ENCODE assay signal across 15 mouse cellular contexts in genomic region chr6:62795596-62795995, GRCm38 (mm10).
DNase-seq lines count a peak whose midpoint lies in the region.
"Had no signal": no experiment of that assay in that cellular context is flagged by ENCODE, and none has a peak within 500 bp of the region (broad histone marks: within the 10 kb centered on the region; RNA-seq: fewer than 3 reads in every experiment).

No protein-coding gene starts in this region.

- peak; percentile 0 for DNase-seq in kidney, adult 9 months
- DNase-seq in kidney, postnatal 36 days: no peak
- peak; percentile 3 for DNase-seq in lung, postnatal 10 days
- no peak for DNase-seq in lung, postnatal 4 days
- DNase-seq in adrenal gland, adult 2 months: peak; percentile 72
- peak; percentile 28 to 55 for DNase-seq in adrenal gland, postnatal 36 days
- no peak for DNase-seq in embryo, embryonic 10.5 days (ENCODE audit: low spot score)
- DNase-seq: cerebellum, adult 9-11 months; gastrocnemius, postnatal 25 days; heart, adult 18-20 months; heart, postnatal 14 days; kidney, adult 8-10 months; left cerebral cortex, postnatal 4 days; right cerebral cortex, postnatal 4 days; thymus, postnatal 36 days had no signal

Comparison
In these comparisons a context has a peak if more than half of its experiments do, and no peak if none do; other contexts are left out.
1. DNase-seq: peak in kidney, adult 9 months (single experiment), lung, postnatal 10 days (single experiment), adrenal gland, adult 2 months (single experiment) and adrenal gland, postnatal 36 days (2 of 2); none in kidney, postnatal 36 days (0 of 2), lung, postnatal 4 days (0 of 2) and embryo, embryonic 10.5 days (single experiment).